Mouse (Mus musculus) stomach, embryonic 16.5 days (tissue): ENCODE measurements at regions not wholly inside any gene's neighbourhood (a gene's known extent, or its start where the extent isn't known, plus 50 kb on each side); places are given as distances from the start of the nearest gene placed in this dataset.

Experiments
- ATAC-seq: fragments of 200-750 bp; cut with Nextera tagmentation; 2 replicates; pipeline ENCODE4 v1.8.0; 2017; ENCODE audit warnings: moderate number of reproducible peaks, moderate TSS enrichment; ENCODE audit not compliant: insufficient read depth, low FRiP score
- H3K27ac ChIP-seq: fragments of 300-500 bp; sonication (generic); 2 replicates; pipeline ENCODE4 v1.5.1; 2014; ENCODE audit warnings: low read length
- H3K27me3 ChIP-seq: fragments of 300-500 bp; sonication (generic); 2 replicates; pipeline ENCODE4 v1.6.1; 2014; ENCODE audit warnings: low read length, control low read depth, mixed read lengths; ENCODE audit not compliant: control insufficient read depth, insufficient read depth
- H3K36me3 ChIP-seq: fragments of 300-500 bp; sonication (generic); 2 replicates; pipeline ENCODE4 v1.6.1; 2014; ENCODE audit warnings: low read length; ENCODE audit not compliant: control insufficient read depth, insufficient read depth
- H3K4me1 ChIP-seq: fragments of 300-500 bp; sonication (generic); 2 replicates; pipeline ENCODE4 v1.6.1; 2014; ENCODE audit warnings: low read length, control low read depth, mixed read lengths; ENCODE audit not compliant: control insufficient read depth, insufficient read depth
- H3K4me2 ChIP-seq: fragments of 300-500 bp; sonication (generic); 2 replicates; pipeline ENCODE4 v1.6.1; 2014; ENCODE audit warnings: low read depth, low read length, mixed read lengths
- H3K4me3 ChIP-seq: fragments of 300-500 bp; sonication (generic); replicated peaks from 2 replicates; pipeline ENCODE4 v1.5.1; 2014; ENCODE audit warnings: mild to moderate bottlenecking, low read length
- H3K9ac ChIP-seq: fragments of 300-500 bp; sonication (generic); 2 replicates; pipeline ENCODE4 v1.6.1; 2014; ENCODE audit warnings: low read length
- H3K9me3 ChIP-seq: fragments of 300-500 bp; sonication (generic); replicated peaks from 2 replicates; pipeline ENCODE4 v1.6.1; 2016; ENCODE audit warnings: low read length, control low read depth; ENCODE audit not compliant: control insufficient read depth
- WGBS: fragments of 180-500 bp; shearing (Covaris S2); extraction: QIAGEN DNeasy Blood & Tissue Kit; methylation state at CpG from one replicate; pipeline ENCODE4 v1.1.7; 2014; 5-methylcytosine and 5-hydroxymethylcytosine counted together

DNA sequence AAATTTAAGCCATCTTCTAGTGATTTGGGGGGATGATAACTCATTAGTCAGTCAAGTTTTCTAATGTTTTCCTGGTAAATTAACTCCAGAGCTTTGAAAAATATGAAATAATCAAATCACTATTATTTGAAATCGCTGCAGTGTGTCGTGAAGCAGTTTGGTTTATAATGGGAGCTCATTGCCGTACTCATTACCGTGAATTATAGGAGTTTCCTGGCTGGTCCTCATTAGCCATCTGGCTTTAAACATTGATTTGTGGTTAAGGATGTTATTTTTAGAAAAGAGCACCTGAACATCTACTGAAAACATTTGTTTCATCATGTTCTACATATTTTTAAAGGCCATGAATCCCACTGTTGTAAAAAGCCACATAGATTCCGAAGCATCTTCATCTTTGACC lies 94.8 kb upstream of the Pja2 start:
- Histone ChIP-seq H3K9me3 (no peaks in the 10 kb centered on the region), H3K9ac (no peak overlapping the region), H3K27ac (no peak overlapping the region), H3K36me3 (no peaks in the 10 kb centered on the region), H3K4me2 (no peak overlapping the region), H3K4me1 (no peaks in the 10 kb centered on the region), H3K4me3 (no peak overlapping the region), H3K27me3 (no peaks in the 10 kb centered on the region)
- ATAC-seq: no peak
- 64% methylated on average over 5 of the region's 5 CpGs for WGBS

DNA sequence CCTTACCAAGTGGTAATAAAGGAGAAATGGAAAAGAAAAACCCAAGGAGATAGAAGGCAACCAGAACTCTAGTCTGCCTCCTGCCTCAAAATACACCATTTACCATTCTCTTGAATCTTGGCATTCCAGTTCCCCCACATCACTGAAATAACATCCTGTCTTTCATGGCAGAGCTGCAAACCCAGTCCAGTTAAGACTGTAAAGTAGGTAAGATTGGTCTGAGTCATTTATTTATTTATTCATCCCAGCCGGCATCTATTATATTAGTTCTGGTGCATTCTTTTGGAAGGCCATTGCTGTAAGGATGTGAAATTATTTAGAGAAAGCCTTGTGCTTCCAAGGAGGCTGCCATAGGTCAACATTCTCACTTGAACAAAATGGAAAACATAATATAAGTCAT lies 107.9 kb upstream of the Pja2 start:
- H3K9me3 ChIP-seq: no peaks in the 10 kb centered on the region
- H3K27ac ChIP-seq: no peak overlapping the region
- H3K4me2 ChIP-seq: no peak overlapping the region
- H3K36me3 ChIP-seq: no peaks in the 10 kb centered on the region
- H3K4me1 ChIP-seq: no peaks in the 10 kb centered on the region
- WGBS: 72% methylated on average over 1 of the region's 1 CpGs
- no peak overlapping the region for H3K4me3 ChIP-seq
- no peak for ATAC-seq
- H3K9ac ChIP-seq: no peak overlapping the region
- H3K27me3 ChIP-seq: no peaks in the 10 kb centered on the region

DNA sequence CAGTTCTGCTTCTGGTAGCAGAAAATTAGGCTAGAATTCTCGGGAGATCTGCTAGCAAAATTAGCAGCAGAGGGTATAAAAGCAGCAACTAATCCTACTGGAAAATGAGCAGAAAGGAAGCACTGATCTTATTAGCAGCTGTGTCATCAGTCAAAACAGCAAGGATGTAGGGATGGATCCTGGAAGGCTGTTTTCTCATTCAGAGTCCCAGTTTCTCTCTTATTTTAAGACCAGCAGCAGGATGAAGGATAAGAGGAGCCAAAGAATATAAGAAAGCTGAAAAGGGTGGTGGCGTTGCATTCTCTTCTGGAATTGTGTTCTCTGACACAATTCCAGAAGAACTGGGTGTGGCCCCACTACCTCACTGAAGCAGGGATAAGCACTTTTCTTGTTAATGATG lies 123.0 kb upstream of the Pja2 start:
- H3K27ac ChIP-seq: no peak overlapping the region
- no peak for ATAC-seq
- H3K4me2 ChIP-seq: no peak overlapping the region
- no peaks in the 10 kb centered on the region for H3K9me3 ChIP-seq
- no peaks in the 10 kb centered on the region for H3K4me1 ChIP-seq
- 58% methylated on average over 2 of the region's 2 CpGs for WGBS
- no peaks in the 10 kb centered on the region for H3K27me3 ChIP-seq
- no peaks in the 10 kb centered on the region for H3K36me3 ChIP-seq
- H3K4me3 ChIP-seq: no peak overlapping the region
- no peak overlapping the region for H3K9ac ChIP-seq

DNA sequence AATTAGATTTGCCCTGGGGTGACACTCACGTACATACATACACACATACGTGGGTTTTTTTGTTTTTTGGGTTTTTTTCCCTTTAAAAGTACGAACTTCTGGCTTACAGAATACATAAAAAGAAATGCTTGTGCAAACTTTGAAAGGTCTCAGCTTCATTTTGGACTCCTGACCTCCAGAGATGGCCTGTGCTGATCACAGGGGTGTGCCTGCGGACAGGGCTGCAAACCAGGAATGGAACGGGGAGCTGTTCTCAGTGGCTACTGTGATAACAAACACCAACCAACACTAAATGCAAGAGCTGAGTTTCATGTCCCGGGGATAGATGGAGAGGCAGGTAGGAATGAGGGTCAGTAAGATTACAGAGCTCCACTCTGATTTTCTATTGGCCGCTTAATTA lies 134.3 kb upstream of the Man2a1 start:
- H3K27ac ChIP-seq: no peak overlapping the region
- 58% methylated on average over 7 of the region's 7 CpGs for WGBS
- H3K9ac ChIP-seq: no peak overlapping the region
- H3K27me3 ChIP-seq: no peaks in the 10 kb centered on the region
- H3K9me3 ChIP-seq: no peaks in the 10 kb centered on the region
- H3K36me3 ChIP-seq: no peaks in the 10 kb centered on the region
- H3K4me2 ChIP-seq: no peak overlapping the region
- no peak overlapping the region for H3K4me3 ChIP-seq
- no peaks in the 10 kb centered on the region for H3K4me1 ChIP-seq
- ATAC-seq: no peak

DNA sequence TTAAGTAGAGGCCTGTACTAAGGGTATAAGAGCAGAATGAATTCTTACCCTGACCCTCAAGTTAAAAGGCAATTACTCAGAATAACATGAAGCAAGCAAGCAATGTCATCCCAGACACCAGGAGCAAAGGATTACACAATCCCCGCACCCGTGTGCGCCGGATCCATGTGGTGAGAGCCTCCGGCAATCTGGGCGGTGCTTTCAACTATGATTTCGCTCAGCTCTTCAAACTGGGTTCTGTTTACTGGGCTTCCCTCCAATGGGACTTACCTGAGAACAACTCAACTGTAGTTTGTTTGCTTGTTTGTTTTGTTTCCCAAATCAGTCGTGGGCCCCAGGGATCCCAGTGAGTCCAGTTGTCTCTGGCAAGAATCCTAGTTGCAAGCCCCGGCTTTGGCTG lies 133.8 kb upstream of the Man2a1 start:
- 70% methylated on average over 9 of the region's 9 CpGs for WGBS
- no peaks in the 10 kb centered on the region for H3K9me3 ChIP-seq
- no peak overlapping the region for H3K9ac ChIP-seq
- H3K4me3 ChIP-seq: no peak overlapping the region
- no peak overlapping the region for H3K4me2 ChIP-seq
- no peak overlapping the region for H3K27ac ChIP-seq
- no peaks in the 10 kb centered on the region for H3K36me3 ChIP-seq
- no peaks in the 10 kb centered on the region for H3K4me1 ChIP-seq
- H3K27me3 ChIP-seq: no peaks in the 10 kb centered on the region
- no peak for ATAC-seq

DNA sequence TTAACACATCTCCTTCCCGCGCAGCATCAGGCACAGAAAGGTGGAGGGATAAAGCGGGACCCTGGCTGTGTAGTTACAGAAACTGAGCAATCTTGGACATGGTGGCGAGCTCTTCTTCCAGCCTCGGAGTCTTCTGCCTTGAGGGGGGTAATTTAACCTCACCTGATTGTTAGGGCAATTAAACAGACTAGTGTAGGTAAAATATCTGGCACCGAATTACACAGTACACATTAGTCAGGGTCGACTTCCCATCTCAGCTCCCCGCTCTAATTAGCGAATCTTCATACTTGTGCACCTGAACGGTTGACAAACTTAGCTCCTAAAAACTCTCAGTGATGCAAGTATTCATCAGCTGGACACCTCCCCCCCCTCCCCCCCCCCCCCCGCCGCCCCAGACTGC lies 133.2 kb upstream of the Man2a1 start:
- H3K4me2 ChIP-seq: no peak overlapping the region
- H3K4me3 ChIP-seq: no peak overlapping the region
- no peaks in the 10 kb centered on the region for H3K27me3 ChIP-seq
- no peaks in the 10 kb centered on the region for H3K4me1 ChIP-seq
- no peak for ATAC-seq
- H3K9me3 ChIP-seq: no peaks in the 10 kb centered on the region
- H3K9ac ChIP-seq: no peak overlapping the region
- no peaks in the 10 kb centered on the region for H3K36me3 ChIP-seq
- 81% methylated on average over 10 of the region's 12 CpGs for WGBS
- no peak overlapping the region for H3K27ac ChIP-seq

DNA sequence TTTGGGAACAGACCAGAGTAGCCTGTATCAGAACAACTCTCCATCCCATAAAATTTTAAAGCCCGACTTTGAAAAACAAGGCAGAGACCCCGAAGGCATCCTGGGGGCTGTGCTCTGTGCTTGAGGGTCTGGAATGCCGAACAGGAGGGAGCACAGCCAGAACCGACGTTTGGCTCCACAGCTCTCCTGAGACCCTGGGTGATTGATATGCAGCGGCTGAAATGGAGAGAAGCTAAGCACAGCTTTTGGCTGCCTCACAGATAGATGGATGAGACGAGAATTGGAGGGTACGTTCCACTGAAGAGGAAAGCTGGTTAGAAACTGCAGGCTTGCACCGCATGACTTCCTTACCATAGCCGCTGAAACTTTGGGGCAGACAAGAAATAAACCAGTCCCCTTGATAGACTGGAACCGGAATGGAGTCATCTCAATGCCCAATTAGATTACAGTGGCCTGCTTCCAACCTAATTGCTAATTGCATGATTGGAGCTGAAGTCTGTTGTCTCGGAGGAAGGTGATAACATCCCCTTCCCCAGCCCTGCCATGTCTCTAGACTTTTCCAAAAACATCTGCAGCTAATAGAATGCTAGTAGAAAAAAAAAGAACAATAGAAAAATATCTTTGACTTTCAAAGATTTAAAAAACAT lies 130.7 kb upstream of the Man2a1 start:
- H3K4me2 ChIP-seq: 0 out of 2 replicates have a peak overlapping the region, but pooled peaks have one; percentile 25
- no peaks in the 10 kb centered on the region for H3K4me1 ChIP-seq
- no peaks in the 10 kb centered on the region for H3K36me3 ChIP-seq
- H3K9me3 ChIP-seq: no peaks in the 10 kb centered on the region
- 31% methylated on average over 12 of the region's 12 CpGs for WGBS
- H3K27me3 ChIP-seq: no peaks in the 10 kb centered on the region
- H3K27ac ChIP-seq: no peak overlapping the region
- H3K4me3 ChIP-seq: no peak overlapping the region
- no peak overlapping the region for H3K9ac ChIP-seq
- ATAC-seq: no peak

DNA sequence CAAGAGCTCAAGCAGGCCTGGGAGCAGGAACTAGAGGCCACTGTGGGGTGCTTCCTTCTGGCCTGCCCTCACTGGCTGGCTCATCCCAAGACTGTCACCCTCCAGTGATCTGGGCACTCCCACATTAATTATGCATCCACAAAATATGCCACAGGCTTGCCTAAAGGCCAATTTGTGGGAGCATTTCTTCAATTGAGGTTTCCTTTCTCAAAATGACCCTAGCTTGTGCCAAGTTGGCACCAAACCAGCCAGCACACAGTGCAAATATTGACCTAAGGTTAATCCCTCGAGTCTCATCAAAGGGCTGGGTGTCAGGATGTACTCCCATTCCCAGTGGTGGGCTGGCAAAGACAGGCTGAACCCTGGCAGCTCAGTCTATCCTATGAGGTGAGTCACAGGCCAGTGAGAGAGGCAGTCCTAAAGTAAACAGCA lies 119.9 kb upstream of the Man2a1 start:
- no peak overlapping the region for H3K27ac ChIP-seq
- H3K9ac ChIP-seq: no peak overlapping the region
- peak; percentile 53; the same call in 1 of the 2 replicates for ATAC-seq
- H3K4me3 ChIP-seq: no peak overlapping the region
- no peaks in the 10 kb centered on the region for H3K4me1 ChIP-seq
- no peaks in the 10 kb centered on the region for H3K27me3 ChIP-seq
- H3K4me2 ChIP-seq: no peak overlapping the region
- WGBS: 8% methylated on average over 1 of the region's 1 CpGs
- H3K9me3 ChIP-seq: no peaks in the 10 kb centered on the region
- H3K36me3 ChIP-seq: no peaks in the 10 kb centered on the region

DNA sequence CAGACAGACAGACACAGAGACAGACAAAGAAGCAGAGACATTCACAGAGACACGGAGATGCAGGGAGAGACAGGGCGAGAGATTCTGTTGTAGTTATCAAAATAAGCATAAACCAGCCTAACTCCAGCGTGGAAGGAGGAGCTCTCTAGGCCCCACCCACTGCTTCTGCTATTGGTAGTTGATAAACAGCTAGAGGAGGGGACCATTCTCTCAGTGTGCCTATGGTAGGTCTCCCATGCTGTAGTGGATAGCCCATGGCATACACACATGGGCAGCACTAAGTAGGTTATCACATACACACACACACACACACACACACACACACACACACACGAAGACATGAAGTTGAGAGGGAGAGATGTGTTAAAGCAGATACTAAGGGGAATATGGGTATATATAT lies 115.7 kb upstream of the Man2a1 start:
- ATAC-seq: no peak
- WGBS: 80% methylated on average over 4 of the region's 4 CpGs

More for the DNA sequence above, 115.7 kb upstream of the Man2a1 start:
- no peak overlapping the region for H3K4me3 ChIP-seq
- H3K36me3 ChIP-seq: no peaks in the 10 kb centered on the region
- no peak overlapping the region for H3K4me2 ChIP-seq
- no peak overlapping the region for H3K27ac ChIP-seq
- H3K9ac ChIP-seq: no peak overlapping the region
- no peaks in the 10 kb centered on the region for H3K9me3 ChIP-seq
- H3K27me3 ChIP-seq: no peaks in the 10 kb centered on the region
- no peaks in the 10 kb centered on the region for H3K4me1 ChIP-seq
